In genomic region chr5:146220501-146220878, GRCm38 (mm10) we compare ENCODE assay signal across 8 mouse cellular contexts. TPM values are rescaled to one million over a fixed set of nuclear protein-coding genes. Genes with fewer than 3 reads are reported as not detected.
DNase-seq lines count a peak whose midpoint lies in the region; ATAC-seq and TF ChIP-seq lines count a peak whose summit lies in the region.

No protein-coding gene starts in this region.

- TF ChIP-seq POLR2A in kidney, adult 2 months (IDR thresholded peaks at IDR 0.05; ENCODE audit: low read depth, low read length) = no peak

- no peaks in the 10 kb centered on the region for H3K27me3 ChIP-seq in kidney, adult 2 months (replicated peaks; ENCODE audit: control insufficient read depth, insufficient read depth, low read length)
- no peaks in the 10 kb centered on the region for H3K27me3 ChIP-seq in hindbrain, embryonic 16.5 days (replicated peaks; ENCODE audit: control insufficient read depth, insufficient read depth, low read length)
- no peaks in the 10 kb centered on the region for H3K27me3 ChIP-seq in midbrain, embryonic 14.5 days (ENCODE audit: control insufficient read depth, insufficient read depth, low read length)

- no peak for DNase-seq in kidney, adult 2 months
- DNase-seq in kidney, postnatal 4 days = no peak
- no peak for DNase-seq in midbrain, embryonic 14.5 days
- DNase-seq in left cerebral cortex, postnatal 14 days (ENCODE audit: low spot score in 2 of 2) = no peak
- no peak for DNase-seq in cerebellum, adult 9-10 months
- DNase-seq in urinary bladder, postnatal 10 days (ENCODE audit: low spot score) = no peak

- H3K27ac ChIP-seq in kidney, adult 2 months (ENCODE audit: insufficient read depth, low read depth, low read length) = peak overlapping the region; percentile 69
- H3K27ac ChIP-seq in brown adipose tissue, adult 24 weeks (replicated peaks; ENCODE audit: low read depth, low read length) = peak overlapping the region; percentile 78
- H3K27ac ChIP-seq in hindbrain, embryonic 16.5 days (ENCODE audit: low read depth, low read length) = peak overlapping the region; percentile 97; the same call in 1 of the 2 replicates
- peak overlapping the region; percentile 49; the same call in 1 of the 2 replicates for H3K27ac ChIP-seq in midbrain, embryonic 14.5 days (replicated peaks; ENCODE audit: low read depth, low read length)

- intact Hi-C loops in left cerebral cortex, postnatal 14 days (cut with DNase I) = loop anchor here (5.0 kb wide), 1 partner anchor 82 kb away; no protein-coding TSS in a partner anchor

- no peaks in the 10 kb centered on the region; the same call in 1 of the 2 replicates for H3K4me1 ChIP-seq in kidney, adult 2 months (ENCODE audit: control insufficient read depth, insufficient read depth, low read length)
- H3K4me1 ChIP-seq in brown adipose tissue, adult 24 weeks (ENCODE audit: control insufficient read depth, insufficient read depth, insufficient read length, low read length) = peaks cover 2% of the 10 kb centered on the region; the same call in 1 of the 2 replicates
- peaks cover 6% of the 10 kb centered on the region for H3K4me1 ChIP-seq in hindbrain, embryonic 16.5 days (ENCODE audit: control insufficient read depth, insufficient read depth, low read depth, low read length)
- H3K4me1 ChIP-seq in midbrain, embryonic 14.5 days (ENCODE audit: control insufficient read depth, insufficient read depth, low read length) = peaks cover 8% of the 10 kb centered on the region

- 3% methylated on average over 13 of the region's 13 CpGs for WGBS in kidney, adult 2 months
- 9% methylated on average over 13 of the region's 13 CpGs for WGBS in hindbrain, embryonic 16.5 days
- WGBS in midbrain, embryonic 14.5 days = 10% methylated on average over 13 of the region's 13 CpGs

- H3K36me3 ChIP-seq in kidney, adult 2 months (ENCODE audit: control insufficient read depth, insufficient read depth, low read length) = peaks cover 7% of the 10 kb centered on the region
- peaks cover 14% of the 10 kb centered on the region for H3K36me3 ChIP-seq in hindbrain, embryonic 16.5 days (ENCODE audit: control insufficient read depth, insufficient read depth, low read length)
- H3K36me3 ChIP-seq in midbrain, embryonic 14.5 days (ENCODE audit: control insufficient read depth, insufficient read depth, low read length) = peaks cover 38% of the 10 kb centered on the region

- no peaks in the 10 kb centered on the region for H3K9me3 ChIP-seq in hindbrain, embryonic 16.5 days (ENCODE audit: control insufficient read depth, low read length)
- no peaks in the 10 kb centered on the region for H3K9me3 ChIP-seq in midbrain, embryonic 14.5 days (ENCODE audit: control insufficient read depth, low read length)

- peak; percentile 53; the same call in 1 of the 2 replicates for ATAC-seq in hindbrain, embryonic 16.5 days
- ATAC-seq in midbrain, embryonic 14.5 days (ENCODE audit: low FRiP score, low TSS enrichment) = peak; percentile 35

- no peak for TF ChIP-seq CTCF in kidney, adult 2 months (conservative IDR thresholded peaks at IDR 0.05; ENCODE audit: insufficient read depth, insufficient read length, low read depth, low read length)

- peak overlapping the region; percentile 92 for H3K9ac ChIP-seq in hindbrain, embryonic 16.5 days (ENCODE audit: low read depth, low read length)
- peak overlapping the region; percentile 52 for H3K9ac ChIP-seq in midbrain, embryonic 14.5 days (replicated peaks; ENCODE audit: low read length)

- peak overlapping the region; percentile 63 for H3K4me3 ChIP-seq in kidney, adult 2 months (ENCODE audit: insufficient read depth, low read depth, low read length)
- H3K4me3 ChIP-seq in brown adipose tissue, adult 24 weeks (ENCODE audit: insufficient read depth, low read depth, low read length) = peak overlapping the region; percentile 95
- H3K4me3 ChIP-seq in hindbrain, embryonic 16.5 days (ENCODE audit: low read length) = peak overlapping the region; percentile 89
- peak overlapping the region; percentile 52 for H3K4me3 ChIP-seq in midbrain, embryonic 14.5 days (replicated peaks; ENCODE audit: low read depth, low read length)

- peak overlapping the region; percentile 63 for H3K4me2 ChIP-seq in hindbrain, embryonic 16.5 days (ENCODE audit: low read length)
- H3K4me2 ChIP-seq in midbrain, embryonic 14.5 days (ENCODE audit: low read length) = peak overlapping the region; percentile 66

RNA-seq across cellular contexts. Expression of gene Rnf6, which starts 0.9 kb away (rescaled TPM):
- 34.8 and 36.2 TPM in 2 replicates for polyA plus RNA-seq in kidney, adult 2 months (2012; rRNA removed)
- 31.2 and 34.1 TPM in 2 replicates for polyA plus RNA-seq in brown adipose tissue, adult 24 weeks (2012; ENCODE audit: insufficient read depth, insufficient read length, missing spikeins)
- 28.0 and 30.1 TPM in 2 replicates for polyA plus RNA-seq in hindbrain, embryonic 16.5 days (2015; fragmentation: Nextera tagmentation; extraction: Ambion mirVana)
- polyA plus RNA-seq in midbrain, embryonic 14.5 days (2014; fragmentation: Nextera tagmentation; extraction: Ambion mirVana) = 18.8 and 24.4 TPM in 2 replicates
- 10 to 100 TPM; 51.5 to 55.7 TPM for total RNA-seq in left cerebral cortex, postnatal 14 days (2021)

RNA-seq across cellular contexts. Expression of gene Cdk8, which starts 10.5 kb away (rescaled TPM):
- polyA plus RNA-seq in kidney, adult 2 months (2012; rRNA removed) = 34.5 and 38.4 TPM in 2 replicates
- polyA plus RNA-seq in brown adipose tissue, adult 24 weeks (2012; ENCODE audit: insufficient read depth, insufficient read length, missing spikeins) = 17.8 and 18.4 TPM in 2 replicates
- polyA plus RNA-seq in hindbrain, embryonic 16.5 days (2015; fragmentation: Nextera tagmentation; extraction: Ambion mirVana) = 11.2 and 13.9 TPM in 2 replicates
- polyA plus RNA-seq in midbrain, embryonic 14.5 days (2014; fragmentation: Nextera tagmentation; extraction: Ambion mirVana) = 28.5 and 29.8 TPM in 2 replicates
- total RNA-seq in left cerebral cortex, postnatal 14 days (2021) = 10 to 100 TPM; 42.2 to 45.8 TPM

RNA-seq across cellular contexts. Expression of gene 1700001J03Rik, which starts 35.4 kb away (rescaled TPM):
- polyA plus RNA-seq in kidney, adult 2 months (2012; rRNA removed) = 1.7 and 2.1 TPM in 2 replicates
- not detected in 2 replicates for polyA plus RNA-seq in brown adipose tissue, adult 24 weeks (2012; ENCODE audit: insufficient read depth, insufficient read length, missing spikeins)
- 0.35 TPM in 1 of 2 replicates, not detected in the other for polyA plus RNA-seq in hindbrain, embryonic 16.5 days (2015; fragmentation: Nextera tagmentation; extraction: Ambion mirVana)
- polyA plus RNA-seq in midbrain, embryonic 14.5 days (2014; fragmentation: Nextera tagmentation; extraction: Ambion mirVana) = not detected in 2 replicates
- 1 to 10 TPM in 1 of 2 experiments, under 1 TPM in 1; 0.44 to 1.1 TPM for total RNA-seq in left cerebral cortex, postnatal 14 days (2021)

RNA-seq across cellular contexts. Expression of gene Gm6309, which starts 50.0 kb away (rescaled TPM):
- polyA plus RNA-seq in kidney, adult 2 months (2012; rRNA removed) = not detected in 2 replicates
- not detected in 2 replicates for polyA plus RNA-seq in brown adipose tissue, adult 24 weeks (2012; ENCODE audit: insufficient read depth, insufficient read length, missing spikeins)
- polyA plus RNA-seq in hindbrain, embryonic 16.5 days (2015; fragmentation: Nextera tagmentation; extraction: Ambion mirVana) = not detected in 2 replicates
- not detected in 2 replicates for polyA plus RNA-seq in midbrain, embryonic 14.5 days (2014; fragmentation: Nextera tagmentation; extraction: Ambion mirVana)
- total RNA-seq in left cerebral cortex, postnatal 14 days (2021) = not detected
